Mouse (Mus musculus) adrenal gland, adult 18-20 months (tissue): ENCODE results near the gene Fndc5. TPM values are rescaled to one million over a fixed set of nuclear protein-coding genes. Genes with fewer than 3 reads are reported as not detected.

Experiments used
- total RNA-seq, 2 experiments: library from RNA; stranded (reverse); gene quantifications; 1 replicate in 1 of 2; 2 replicates in 1 of 2; pipeline ENCODE4 v1.2.3; 2021

Fndc5 gene
- total RNA-seq, 2 experiments from 2014 or later: 2.1 to 6.3 TPM

Other genes starting within 250 kb of the Fndc5 start
- gene Azin2, start 174.6 kb upstream of the Fndc5 start, total RNA-seq: 10 to 100 TPM; 62.3 to 69.7 TPM
- 100 to 1,000 TPM; 111 to 164 TPM for gene Ak2, start 145.0 kb upstream of the Fndc5 start, total RNA-seq
- gene Rnf19b, start 78.7 kb upstream of the Fndc5 start, total RNA-seq: 10 to 100 TPM; 28.6 to 41.3 TPM
- gene Tmem54, start 31.5 kb upstream of the Fndc5 start, total RNA-seq: not detected
- 1 to 10 TPM; 2.1 to 3.1 TPM for gene Hpca, start 15.0 kb upstream of the Fndc5 start, total RNA-seq
- gene S100pbp, start 52.7 kb downstream of the Fndc5 start, total RNA-seq: 10 to 100 TPM; 17.6 to 19.9 TPM
- 10 to 100 TPM; 77.3 to 77.4 TPM for gene Yars, start 52.8 kb downstream of the Fndc5 start, total RNA-seq
- gene C77080, start 124.4 kb downstream of the Fndc5 start, total RNA-seq: 10 to 100 TPM; 18.1 to 22.1 TPM
- gene Sync, start 150.6 kb downstream of the Fndc5 start, total RNA-seq: 1 to 10 TPM in 1 of 2 experiments, under 1 TPM in 1; 0.76 to 1.5 TPM
- gene Rbbp4, start 198.4 kb downstream of the Fndc5 start, total RNA-seq: 100 to 1,000 TPM; 128 to 132 TPM
- gene Zbtb8os, start 198.7 kb downstream of the Fndc5 start, total RNA-seq: 10 to 100 TPM; 49.4 to 52.4 TPM
- gene Zbtb8a, start 241.1 kb downstream of the Fndc5 start, total RNA-seq: 1 to 10 TPM; 2.7 to 3.7 TPM